Mouse (Mus musculus): ENCODE measurements around the gene Olfr866.

The Olfr866 gene

GRCm38 (mm10) chr9:20027935-20028334, at the start of gene Olfr866:
Gene Olfr866, minus strand, starts transcription at chr9:20028035.
- no peak for DNase-seq (ENCODE audit: low read depth, low spot score)

GRCm38 (mm10) chr9:20073523-20074177, 45.8 kb upstream of the Olfr866 start:
- no peak for DNase-seq (ENCODE audit: low read depth, low spot score)

- DNase-seq (ENCODE audit: low read depth, low spot score) = no peak
These were observed 43.5 kb upstream of the Olfr866 start for GRCm38 (mm10) chr9:20071291-20071690.

- DNase-seq (ENCODE audit: low read depth, low spot score) = no peak
These were observed 42.4 kb upstream of the Olfr866 start for GRCm38 (mm10) chr9:20070236-20070635.

GRCm38 (mm10) chr9:20057462-20057861, 29.6 kb upstream of the Olfr866 start, which contains the start of gene Olfr867:
Gene Olfr867, minus strand, starts transcription at chr9:20057562.
- no peak for DNase-seq (ENCODE audit: low read depth, low spot score)

- DNase-seq (ENCODE audit: low read depth, low spot score) = no peak
These were observed 20.1 kb upstream of the Olfr866 start for GRCm38 (mm10) chr9:20047964-20048363.

Measured in brain, embryonic 18.5 days (tissue).